Mouse (Mus musculus) cortical plate, adult 2 months (tissue): Measurements from ENCODE around the gene Tfeb. TPM values are rescaled to one million over a fixed set of nuclear protein-coding genes. Genes with fewer than 3 reads are reported as not detected.

Source experiments
- H3K27ac ChIP-seq: fragments of 200-500 bp; 2 replicates; pipeline ENCODE4 v1.5.1; 2012; ENCODE audit warnings: low read length, control low read depth, inconsistent platforms; ENCODE audit not compliant: insufficient read depth
- H3K4me1 ChIP-seq: fragments of 200-500 bp; 2 replicates; pipeline ENCODE4 v1.6.1; 2011; ENCODE audit warnings: low read length; ENCODE audit not compliant: control insufficient read depth, insufficient read depth
- H3K4me3 ChIP-seq: fragments of 200-500 bp; 2 replicates; pipeline ENCODE4 v1.5.1; 2011; ENCODE audit warnings: mild to moderate bottlenecking, low read length, control low read depth; ENCODE audit not compliant: insufficient read depth
- CTCF ChIP-seq: fragments of 200-500 bp; IDR thresholded peaks from 2 replicates; pipeline ENCODE4 v1.5.1; 2011; ENCODE audit warnings: mild to moderate bottlenecking, control low read depth, low read length; ENCODE audit not compliant: insufficient read depth; ENCODE audit errors: extremely low read depth
- POLR2A ChIP-seq: fragments of 200-500 bp; IDR thresholded peaks from 2 replicates; pipeline ENCODE4 v1.6.1; 2011; ENCODE audit warnings: mild to moderate bottlenecking, low read length, control low read depth; ENCODE audit not compliant: insufficient read depth; ENCODE audit errors: extremely low read depth
- polyA plus RNA-seq: library from polyadenylated mRNA; depleted of rRNA; stranded (reverse); fragments of >200 nt; gene quantifications from 2 replicates; pipeline ENCODE4 v1.2.3, GENCODE M21; 2012

The Tfeb gene
- polyA plus RNA-seq, 1 experiment: 11.1 TPM

GRCm38 (mm10) chr17:47737271-47738065 lies 638 bp downstream of the Tfeb start:
- TF ChIP-seq CTCF: no peak
- 0 out of 2 replicates have a peak, but pooled peaks have one; percentile 11 for TF ChIP-seq POLR2A
- peak overlapping the region; percentile 54 for H3K4me3 ChIP-seq
- H3K27ac ChIP-seq: peak overlapping the region; percentile 91
- no peaks in the 10 kb centered on the region; the same call in 1 of the 2 replicates for H3K4me1 ChIP-seq

- Histone ChIP-seq H3K4me1 (no peaks in the 10 kb centered on the region; the same call in 1 of the 2 replicates), H3K4me3 (peak overlapping the region; percentile 54), H3K27ac (peak overlapping the region; percentile 68)
- TF ChIP-seq POLR2A (no peak), CTCF (no peak)
Observed at GRCm38 (mm10) chr17:47738066-47738878, 1.4 kb downstream of the Tfeb start.

GRCm38 (mm10) chr17:47738879-47739798 lies 2.3 kb downstream of the Tfeb start:
- Histone ChIP-seq H3K4me3 (peak overlapping the region; percentile 54; the same call in 1 of the 2 replicates), H3K27ac (peak overlapping the region; percentile 68), H3K4me1 (no peaks in the 10 kb centered on the region; the same call in 1 of the 2 replicates)
- TF ChIP-seq POLR2A (no peak), CTCF (no peak)

GRCm38 (mm10) chr17:47740186-47740585 lies 3.4 kb downstream of the Tfeb start:
- Histone ChIP-seq H3K4me1 (no peaks in the 10 kb centered on the region; the same call in 1 of the 2 replicates), H3K27ac (no peak overlapping the region), H3K4me3 (no peak overlapping the region)
- TF ChIP-seq POLR2A: no peak
- TF ChIP-seq CTCF: no peak

- TF ChIP-seq CTCF (0 out of 2 replicates have a peak, but pooled peaks have one; percentile 15), POLR2A (no peak)
- H3K27ac ChIP-seq: no peak overlapping the region
- no peak overlapping the region for H3K4me3 ChIP-seq
- no peaks in the 10 kb centered on the region; the same call in 1 of the 2 replicates for H3K4me1 ChIP-seq
Observed at GRCm38 (mm10) chr17:47742991-47743734, 6.3 kb downstream of the Tfeb start.

- TF ChIP-seq CTCF (no peak), POLR2A (no peak)
- Histone ChIP-seq H3K4me1 (no peaks in the 10 kb centered on the region; the same call in 1 of the 2 replicates), H3K4me3 (no peak overlapping the region), H3K27ac (no peak overlapping the region)
Observed at GRCm38 (mm10) chr17:47744086-47744485, 7.3 kb downstream of the Tfeb start.

- no peak for TF ChIP-seq POLR2A
- TF ChIP-seq CTCF: 0 out of 2 replicates have a peak, but pooled peaks have one; percentile 2
- H3K27ac ChIP-seq: no peak overlapping the region
- no peaks in the 10 kb centered on the region; the same call in 1 of the 2 replicates for H3K4me1 ChIP-seq
- no peak overlapping the region for H3K4me3 ChIP-seq
Observed at GRCm38 (mm10) chr17:47744746-47745368, 8.0 kb downstream of the Tfeb start.
